Mouse (Mus musculus) cerebral cortex, adult 2 months (tissue): ENCODE results near the gene Sgf29.

Experiments used
- WGBS: fragments of 180-500 bp; shearing (Covaris S2); methylation state at CpG from one replicate; pipeline ENCODE4 v1.1.7; 2018; 5-methylcytosine and 5-hydroxymethylcytosine counted together

Gene Sgf29

GRCm38 (mm10) chr7:126642545-126643243, 6.4 kb upstream of the Sgf29 start:
- WGBS: 68% methylated on average over 5 of the region's 5 CpGs

DNA sequence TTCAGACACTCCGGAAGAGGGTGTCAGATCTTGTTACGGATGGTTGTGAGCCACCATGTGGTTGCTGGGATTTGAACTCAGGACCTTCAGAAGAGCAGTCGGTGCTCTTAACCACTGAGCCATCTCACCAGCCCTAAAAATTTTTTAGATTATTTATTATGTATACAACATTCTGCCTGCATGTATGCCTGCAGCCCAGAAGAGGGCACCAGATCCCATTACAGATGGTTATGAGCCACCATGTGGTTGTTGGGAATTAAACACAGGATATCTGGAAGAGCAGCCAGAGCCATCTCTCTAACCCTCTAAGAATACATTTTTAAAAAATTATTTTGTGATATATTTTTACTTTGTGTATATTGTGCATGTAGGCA, 5.9 kb upstream of the Sgf29 start:
- WGBS: 28% methylated on average over 3 of the region's 3 CpGs

- 75% methylated on average over 3 of the region's 3 CpGs for WGBS
Measured at GRCm38 (mm10) chr7:126644345-126644744, 4.8 kb upstream of the Sgf29 start.

GRCm38 (mm10) chr7:126645708-126646107, 3.4 kb upstream of the Sgf29 start:
- WGBS: 76% methylated on average over 5 of the region's 5 CpGs

GRCm38 (mm10) chr7:126648486-126648885, 623 bp upstream of the Sgf29 start:
- WGBS: 67% methylated on average over 4 of the region's 4 CpGs

DNA sequence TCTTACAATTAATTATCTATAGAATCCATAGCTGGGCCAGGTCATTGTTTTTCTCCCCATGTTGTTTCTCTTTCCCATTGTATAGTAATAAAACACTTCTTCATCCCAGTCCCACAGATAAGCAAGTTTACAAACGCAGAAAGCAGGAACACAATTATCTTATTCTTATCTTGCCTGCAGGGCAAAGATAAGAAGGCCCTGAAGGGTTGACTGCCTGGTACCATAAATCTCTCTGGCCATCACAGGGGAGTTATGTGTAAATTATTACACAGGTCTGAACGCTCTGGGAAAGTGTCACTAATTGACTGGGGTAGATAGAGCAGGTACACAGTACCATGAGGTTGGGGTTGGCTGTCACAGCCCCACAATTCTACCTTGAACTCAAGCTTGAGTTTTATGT, 1.7 kb downstream of the Sgf29 start:
- WGBS: 86% methylated on average over 2 of the region's 2 CpGs

GRCm38 (mm10) chr7:126653991-126654390, 4.9 kb downstream of the Sgf29 start:
- WGBS: 93% methylated on average over 2 of the region's 2 CpGs

DNA sequence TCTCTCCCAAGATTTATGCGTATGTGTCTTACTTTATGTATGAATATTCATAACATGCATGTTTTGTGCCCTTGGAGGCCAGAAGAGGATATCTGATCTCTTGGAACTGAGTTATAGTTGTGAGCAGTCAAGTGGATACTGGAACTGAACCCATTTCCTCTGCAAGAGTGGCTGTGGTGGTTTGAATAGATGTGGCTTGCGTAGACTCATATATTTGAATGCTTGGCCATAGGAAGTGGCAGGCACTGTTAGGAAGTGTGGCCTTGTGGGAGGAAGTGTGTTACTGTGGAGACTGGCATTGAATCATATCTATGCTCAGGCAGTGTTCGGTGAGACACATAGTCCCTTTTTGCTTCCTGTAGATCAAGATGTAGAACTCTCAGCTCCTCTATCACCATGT, 6.6 kb downstream of the Sgf29 start:
- whole genome bisulfite sequencing: 81% methylated on average over 3 of the region's 3 CpGs

GRCm38 (mm10) chr7:126657522-126657921, 8.4 kb downstream of the Sgf29 start:
- WGBS: 79% methylated on average over 1 of the region's 1 CpGs

GRCm38 (mm10) chr7:126659771-126660170, 10.7 kb downstream of the Sgf29 start:
- WGBS: 96% methylated on average over 3 of the region's 3 CpGs

- 73% methylated on average over 8 of the region's 8 CpGs for WGBS
Measured at GRCm38 (mm10) chr7:126663646-126664045, 14.5 kb downstream of the Sgf29 start.

- 92% methylated on average over 3 of the region's 3 CpGs for WGBS
Measured at GRCm38 (mm10) chr7:126665269-126665668, 16.2 kb downstream of the Sgf29 start.

GRCm38 (mm10) chr7:126667495-126668090, 18.5 kb downstream of the Sgf29 start:
- 78% methylated on average over 9 of the region's 9 CpGs for WGBS

GRCm38 (mm10) chr7:126668452-126668851, 19.3 kb downstream of the Sgf29 start:
- 69% methylated on average over 5 of the region's 5 CpGs for WGBS

DNA sequence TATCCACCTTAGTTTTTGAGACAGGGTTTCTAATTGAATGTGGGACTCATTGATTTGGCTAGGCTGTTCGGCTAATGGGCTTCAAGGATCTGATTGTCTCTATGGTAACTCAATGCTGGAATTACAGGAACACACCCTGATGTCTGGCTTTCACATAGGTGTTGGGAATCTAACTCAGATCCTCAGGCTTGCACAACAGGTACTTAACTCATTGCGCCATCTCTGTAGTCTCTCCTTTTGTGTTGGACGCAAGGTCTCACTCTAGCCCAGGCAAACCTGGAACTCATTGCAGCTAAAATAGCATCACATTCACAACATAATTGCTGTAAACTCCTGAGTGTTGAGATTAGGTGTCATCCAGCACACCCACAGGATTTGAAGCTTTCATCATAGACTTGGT, 21.0 kb downstream of the Sgf29 start:
- WGBS: over 99% methylated on average over 3 of the region's 3 CpGs

DNA sequence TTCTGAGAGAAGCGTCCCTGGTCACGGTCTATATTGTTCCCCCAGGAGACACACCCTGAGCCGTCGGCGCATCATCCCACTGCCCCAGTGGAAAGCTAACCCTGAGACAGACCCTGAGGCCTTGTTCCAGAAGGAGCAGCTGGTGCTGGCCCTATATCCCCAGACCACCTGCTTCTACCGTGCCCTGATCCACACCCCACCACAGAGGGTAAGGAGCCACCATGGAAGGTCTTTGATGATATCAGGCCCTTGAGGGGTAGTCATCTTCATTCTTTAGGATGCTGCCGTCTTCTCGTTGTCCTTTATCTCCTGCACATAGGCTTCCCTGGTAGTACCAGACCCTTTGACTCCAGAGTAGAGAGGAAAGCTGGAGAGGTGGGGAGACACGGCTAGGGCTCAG, 23.0 kb downstream of the Sgf29 start:
- 95% methylated on average over 9 of the region's 9 CpGs for WGBS

DNA sequence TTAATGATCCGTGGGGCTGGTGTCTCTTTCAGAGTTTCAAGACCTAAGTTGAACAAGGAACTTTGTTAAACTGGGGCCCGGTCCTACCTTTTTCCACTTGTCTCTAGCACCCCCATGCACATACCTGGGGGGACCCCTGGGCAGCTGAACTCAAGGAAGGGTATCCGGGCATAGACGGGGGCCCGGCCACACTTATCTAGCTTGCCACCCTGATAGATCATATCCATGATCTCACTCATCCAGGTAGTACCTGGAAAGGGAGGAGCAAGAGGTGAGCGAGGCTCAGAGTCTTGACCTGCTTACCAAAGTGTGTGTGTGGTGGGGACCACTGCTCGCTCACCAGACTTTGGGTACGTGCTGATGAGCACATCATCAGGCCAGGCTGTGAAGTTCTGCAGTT, 26.0 kb downstream of the Sgf29 start:
- 94% methylated on average over 8 of the region's 8 CpGs for WGBS

GRCm38 (mm10) chr7:126676207-126676606, 27.1 kb downstream of the Sgf29 start, which contains the start of gene Sult1a1:
Gene Sult1a1, minus strand, starts transcription at chr7:126676432.
- WGBS: 23% methylated on average over 1 of the region's 1 CpGs

- 71% methylated on average over 4 of the region's 4 CpGs for WGBS
Measured at GRCm38 (mm10) chr7:126676631-126677220, 27.6 kb downstream of the Sgf29 start.

DNA sequence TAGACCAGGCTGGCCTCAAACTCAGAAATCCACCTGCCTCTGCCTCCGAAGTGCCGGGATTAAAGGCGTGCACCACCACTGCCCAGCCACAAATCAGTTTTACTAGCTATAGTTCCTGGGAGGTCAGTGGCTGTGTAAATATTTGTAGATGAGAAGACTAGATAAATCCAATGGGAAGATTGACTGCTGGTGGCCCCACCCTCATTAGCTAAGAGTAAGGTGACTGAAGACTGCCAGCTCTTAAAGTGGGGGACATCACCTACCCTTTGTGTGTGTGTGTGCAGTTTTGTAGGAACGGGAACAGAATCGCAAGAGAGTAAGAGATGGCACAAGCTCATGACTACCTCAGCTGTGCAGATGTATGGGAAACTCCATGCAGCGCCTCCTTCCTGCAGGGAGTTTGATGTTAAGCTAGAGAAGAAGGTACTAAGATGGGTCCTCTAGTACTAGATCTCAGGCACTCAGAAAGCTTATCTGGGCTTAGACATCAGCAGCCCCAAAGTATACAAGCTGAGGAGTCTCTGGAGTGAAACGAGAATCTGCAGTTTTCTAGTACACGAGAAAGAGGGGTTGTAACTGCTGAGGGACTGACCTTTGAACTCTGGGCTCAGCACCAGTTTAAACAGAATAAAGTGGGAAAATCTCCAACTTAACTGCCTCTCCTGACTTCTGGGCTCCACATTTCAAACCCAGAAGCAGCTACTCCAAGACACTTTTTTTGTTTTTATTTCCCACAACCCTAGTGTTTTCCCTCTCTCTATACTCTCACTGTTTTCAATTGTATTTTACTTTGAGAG, 29.6 kb downstream of the Sgf29 start:
- 92% methylated on average over 8 of the region's 8 CpGs for WGBS

DNA sequence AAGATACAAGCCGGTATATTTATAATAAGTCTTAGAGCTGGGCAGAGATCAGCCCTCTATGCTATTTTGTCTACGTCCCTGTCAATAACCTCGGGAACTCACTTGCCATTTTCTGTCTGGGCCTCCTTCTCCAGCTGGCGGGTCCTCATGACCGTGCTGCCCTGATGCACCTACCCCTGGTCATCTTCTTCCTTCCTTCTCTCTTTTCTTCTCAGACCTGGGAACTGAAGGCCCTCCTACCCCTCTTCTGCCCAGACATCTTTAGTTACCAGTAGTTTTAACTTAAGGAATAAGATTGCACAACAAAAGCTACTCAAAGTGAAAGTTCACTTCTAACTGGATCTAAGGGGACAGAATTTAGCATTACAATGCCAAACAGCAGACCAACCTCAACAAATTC, 30.6 kb downstream of the Sgf29 start:
- 87% methylated on average over 5 of the region's 5 CpGs for WGBS

GRCm38 (mm10) chr7:126681221-126681620, 32.1 kb downstream of the Sgf29 start:
- WGBS: 94% methylated on average over 5 of the region's 5 CpGs
